Mouse (Mus musculus): Measurements from ENCODE around the gene Nup160.

DNA sequence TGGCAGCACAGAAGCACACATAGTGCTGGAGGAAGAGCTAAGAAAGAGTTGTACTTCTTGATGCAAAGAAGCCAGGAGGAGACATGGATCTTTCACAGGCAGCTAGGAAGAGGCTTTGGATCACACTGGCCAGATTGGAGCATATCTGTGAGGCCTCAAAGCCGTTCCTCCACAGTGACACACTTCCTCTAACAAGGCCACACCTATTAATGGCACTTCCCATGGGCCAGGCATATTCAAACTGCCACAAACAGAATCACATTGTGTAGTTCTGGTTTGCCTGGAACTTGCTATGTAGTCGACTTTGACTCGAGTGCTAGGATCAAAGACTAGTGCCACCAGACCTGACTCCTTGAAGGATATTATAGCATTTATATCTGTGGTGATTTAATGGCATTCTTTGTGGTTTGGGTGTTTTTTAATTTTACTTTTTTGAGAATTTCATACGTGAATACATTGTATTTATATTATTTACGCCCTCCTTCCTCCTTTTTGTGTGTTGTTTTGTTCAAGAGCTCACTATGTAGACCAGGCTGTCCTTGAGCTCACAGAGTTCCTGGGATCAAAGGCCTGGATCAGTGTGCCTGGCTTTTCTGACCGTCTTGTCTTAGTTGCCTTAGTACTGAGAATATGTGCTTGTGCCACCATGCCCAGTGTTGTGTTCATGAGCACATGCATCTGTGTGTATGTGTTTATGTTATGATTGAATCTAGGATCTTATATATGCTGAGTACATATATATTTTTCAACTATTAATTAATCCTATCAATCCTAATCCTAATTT, 72.9 kb downstream of the Nup160 start:
- no peak for TF ChIP-seq POLR2A (IDR thresholded peaks at IDR 0.05; ENCODE audit: borderline replicate concordance, extremely low read depth, low read depth, low read length)
- TF ChIP-seq CTCF (IDR thresholded peaks at IDR 0.05; ENCODE audit: insufficient read depth, low read length) = no peak

All from lung, adult 2 months (tissue).